Mouse (Mus musculus) liver, adult 2 months (tissue): ENCODE measurements around the gene Sh3bp4. TPM values are rescaled to one million over a fixed set of nuclear protein-coding genes. Genes with fewer than 3 reads are reported as not detected.
A peak's percentile ranks its signal among the peaks of the same experiment; 100 is the strongest.

Experiments used
- DNase-seq: peaks from one replicate; pipeline ENCODE4 v3.0.0-alpha.2; 2011; ENCODE audit warnings: low read depth, low spot score; ENCODE audit errors: extremely low read depth
- H3K27ac ChIP-seq: fragments of 200-500 bp; replicated peaks from 2 replicates; pipeline ENCODE4 v1.5.1; 2012; ENCODE audit warnings: low read depth, mild to moderate bottlenecking, control low read depth, inconsistent platforms, low read length; ENCODE audit not compliant: insufficient read depth
- H3K27me3 ChIP-seq: fragments of 200-500 bp; 2 replicates; pipeline ENCODE4 v1.6.1; 2012; ENCODE audit warnings: mild to moderate bottlenecking, moderate library complexity, low read length, inconsistent platforms; ENCODE audit not compliant: control insufficient read depth, insufficient read depth
- H3K36me3 ChIP-seq: fragments of 200-500 bp; 2 replicates; pipeline ENCODE4 v1.6.1; 2012; ENCODE audit warnings: low read length, inconsistent platforms; ENCODE audit not compliant: control insufficient read depth, insufficient read depth
- H3K4me1 ChIP-seq: fragments of 200-500 bp; 2 replicates; pipeline ENCODE4 v1.6.1; 2011; ENCODE audit warnings: low read length; ENCODE audit not compliant: control insufficient read depth, insufficient read depth
- H3K4me3 ChIP-seq: fragments of 200-500 bp; 2 replicates; pipeline ENCODE4 v1.5.1; 2011; ENCODE audit warnings: low read depth, mild to moderate bottlenecking, control low read depth, low read length, moderate library complexity; ENCODE audit not compliant: insufficient read depth
- H3K79me2 ChIP-seq: fragments of 200-500 bp; 2 replicates; pipeline ENCODE4 v1.6.1; 2012; ENCODE audit warnings: inconsistent platforms, mild to moderate bottlenecking, low read length, moderate library complexity; ENCODE audit not compliant: control insufficient read depth, insufficient read depth
- H3K9ac ChIP-seq: fragments of 200-500 bp; 2 replicates; pipeline ENCODE4 v1.6.1; 2012; ENCODE audit warnings: low read depth, mild to moderate bottlenecking, control low read depth, inconsistent platforms, low read length
- CTCF ChIP-seq: fragments of 200-500 bp; IDR thresholded peaks from 2 replicates; pipeline ENCODE4 v1.5.1; 2011; ENCODE audit warnings: low read depth, low read length, control low read depth
- POLR2A ChIP-seq: fragments of 200-500 bp; IDR thresholded peaks from 2 replicates; pipeline ENCODE4 v1.6.1; 2011; ENCODE audit warnings: low read length, control low read depth; ENCODE audit not compliant: insufficient read depth; ENCODE audit errors: extremely low read depth
- WGBS: fragments of 180-500 bp; shearing (Covaris S2); methylation state at CpG from one replicate; pipeline ENCODE4 v1.1.7; 2018; 5-methylcytosine and 5-hydroxymethylcytosine counted together
- polyA plus RNA-seq: library from polyadenylated mRNA; depleted of rRNA; stranded (reverse); fragments of >200 nt; gene quantifications from 2 replicates; pipeline ENCODE4 v1.2.3, GENCODE M21; 2012
- total RNA-seq: library from RNA; depleted of rRNA; stranded (reverse); fragments of >200 nt; gene quantifications from 2 replicates; pipeline ENCODE4 v1.2.3, GENCODE M21; 2014

Sh3bp4 gene
- total and polyA plus RNA-seq, 2 experiments, result 0.45 to 0.46 TPM

DNA sequence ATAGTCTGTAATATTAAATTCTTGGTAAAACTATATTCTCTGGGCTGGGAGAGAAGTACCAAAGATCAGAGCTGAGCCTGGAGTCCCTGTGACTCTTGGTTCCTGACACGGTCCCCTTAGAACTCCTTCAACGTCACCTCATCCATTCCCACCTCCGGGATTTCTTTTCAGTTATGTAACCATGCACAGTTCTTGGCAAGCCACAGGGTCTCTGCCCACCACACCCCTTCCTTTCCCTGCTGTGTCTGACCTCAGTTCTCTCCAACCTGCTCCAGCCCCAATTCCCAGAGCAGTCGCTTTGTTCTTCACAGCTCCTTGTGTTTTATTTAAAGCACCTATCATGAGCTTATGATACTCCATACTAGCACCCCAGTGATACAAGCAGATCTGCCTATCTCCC is 7.2 kb upstream of the Sh3bp4 start:
- no peak for TF ChIP-seq POLR2A
- no peak for TF ChIP-seq CTCF
- Histone ChIP-seq H3K27me3 (no peaks in the 10 kb centered on the region), H3K27ac (no peak overlapping the region), H3K9ac (no peak overlapping the region), H3K4me1 (no peaks in the 10 kb centered on the region), H3K4me3 (no peak overlapping the region), H3K36me3 (no peaks in the 10 kb centered on the region), H3K79me2 (no peaks in the 10 kb centered on the region)
- DNase-seq, result no peak
- WGBS, result 90% methylated on average over 4 of the region's 4 CpGs

DNA sequence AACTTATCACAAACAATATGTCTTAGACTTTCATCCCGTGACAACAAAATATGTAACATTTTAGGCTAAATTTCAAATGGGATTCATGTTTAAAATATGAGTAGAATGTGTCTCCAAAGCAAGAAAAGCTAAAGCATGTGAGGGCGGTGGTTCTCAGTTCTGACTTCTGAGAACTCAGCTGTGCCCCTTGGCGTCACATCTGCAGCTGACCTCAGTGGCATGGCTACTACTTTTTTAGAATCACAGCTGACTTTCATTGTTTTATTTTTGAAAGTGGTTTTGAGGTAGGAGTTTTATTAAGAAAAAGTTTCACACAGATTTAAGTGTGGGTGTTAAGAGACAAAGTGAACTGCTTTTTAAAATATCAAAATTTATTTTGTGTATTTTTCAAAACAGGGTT is 6.4 kb upstream of the Sh3bp4 start:
- Histone ChIP-seq H3K79me2 (no peaks in the 10 kb centered on the region), H3K9ac (no peak overlapping the region), H3K36me3 (no peaks in the 10 kb centered on the region), H3K4me1 (no peaks in the 10 kb centered on the region), H3K27ac (no peak overlapping the region), H3K27me3 (no peaks in the 10 kb centered on the region), H3K4me3 (no peak overlapping the region)
- WGBS, result 95% methylated on average over 3 of the region's 3 CpGs
- TF ChIP-seq POLR2A, result no peak
- no peak for TF ChIP-seq CTCF
- no peak for DNase-seq

DNA sequence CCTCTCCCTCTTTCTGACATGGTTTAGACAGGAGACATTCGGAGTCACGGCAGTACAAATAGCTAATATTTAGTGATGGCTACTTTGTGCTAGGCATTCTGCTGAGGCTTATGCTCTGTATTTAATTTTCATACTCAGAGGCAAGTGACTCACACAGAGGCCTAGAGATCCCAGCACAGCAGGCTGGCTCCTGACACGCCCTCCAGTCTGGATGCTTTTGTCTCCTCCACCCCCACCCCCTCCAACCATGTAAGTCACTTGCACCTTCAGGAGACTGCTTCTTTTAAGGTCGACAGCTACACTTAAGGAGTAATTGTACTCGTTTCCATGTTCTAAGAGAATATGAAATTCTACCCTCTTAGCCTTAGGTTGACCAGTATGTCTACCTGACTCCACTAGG is 1.4 kb upstream of the Sh3bp4 start:
- Histone ChIP-seq H3K4me3 (no peak overlapping the region), H3K9ac (no peak overlapping the region), H3K27ac (no peak overlapping the region), H3K27me3 (no peaks in the 10 kb centered on the region), H3K79me2 (no peaks in the 10 kb centered on the region), H3K4me1 (0 out of 2 replicates have a peak, but pooled peaks cover 1% of the 10 kb centered on the region), H3K36me3 (no peaks in the 10 kb centered on the region)
- WGBS, result 91% methylated on average over 5 of the region's 5 CpGs
- no peak for DNase-seq
- TF ChIP-seq CTCF, result no peak
- no peak for TF ChIP-seq POLR2A

DNA sequence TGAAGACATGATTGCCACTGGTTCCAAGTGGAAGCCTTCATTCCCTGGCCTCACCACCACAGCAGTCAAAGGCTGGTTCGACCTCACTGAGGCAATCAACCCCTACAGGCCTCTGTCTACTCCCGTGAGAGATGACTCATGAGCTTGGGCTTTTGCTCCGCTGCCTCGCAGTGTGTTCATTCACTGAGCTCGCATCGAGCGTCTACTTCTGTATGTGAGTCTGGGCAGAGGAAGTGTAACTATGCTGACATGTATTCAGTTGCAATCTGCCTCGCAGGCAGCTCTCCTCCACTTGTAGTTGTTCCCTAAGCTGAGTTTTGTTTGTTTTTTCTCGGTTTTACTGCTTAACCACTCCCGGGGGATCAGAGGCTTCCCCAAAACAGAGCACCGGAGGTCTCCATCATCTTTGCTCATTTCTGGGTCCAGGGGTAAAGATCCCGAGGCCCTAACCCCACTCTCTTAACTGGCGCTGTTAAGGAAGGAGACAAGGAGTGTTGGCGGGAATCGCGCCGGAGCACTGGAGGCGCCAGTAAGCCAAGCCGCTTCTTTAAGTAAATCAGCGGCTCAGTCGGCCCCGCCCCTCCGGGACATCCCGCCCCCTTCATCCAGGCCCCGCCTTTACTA is 624 bp upstream of the Sh3bp4 start:
- Histone ChIP-seq H3K4me3 (peak overlapping the region; percentile 37), H3K9ac (peak overlapping the region; percentile 63), H3K36me3 (no peaks in the 10 kb centered on the region), H3K27ac (peak overlapping the region; percentile 26; the same call in 1 of the 2 replicates), H3K27me3 (no peaks in the 10 kb centered on the region), H3K79me2 (no peaks in the 10 kb centered on the region), H3K4me1 (0 out of 2 replicates have a peak, but pooled peaks cover 1% of the 10 kb centered on the region)
- WGBS, result 1% methylated on average over 25 of the region's 25 CpGs
- DNase-seq, result peak; percentile 42
- peak; percentile 78 for TF ChIP-seq POLR2A
- no peak for TF ChIP-seq CTCF

DNA sequence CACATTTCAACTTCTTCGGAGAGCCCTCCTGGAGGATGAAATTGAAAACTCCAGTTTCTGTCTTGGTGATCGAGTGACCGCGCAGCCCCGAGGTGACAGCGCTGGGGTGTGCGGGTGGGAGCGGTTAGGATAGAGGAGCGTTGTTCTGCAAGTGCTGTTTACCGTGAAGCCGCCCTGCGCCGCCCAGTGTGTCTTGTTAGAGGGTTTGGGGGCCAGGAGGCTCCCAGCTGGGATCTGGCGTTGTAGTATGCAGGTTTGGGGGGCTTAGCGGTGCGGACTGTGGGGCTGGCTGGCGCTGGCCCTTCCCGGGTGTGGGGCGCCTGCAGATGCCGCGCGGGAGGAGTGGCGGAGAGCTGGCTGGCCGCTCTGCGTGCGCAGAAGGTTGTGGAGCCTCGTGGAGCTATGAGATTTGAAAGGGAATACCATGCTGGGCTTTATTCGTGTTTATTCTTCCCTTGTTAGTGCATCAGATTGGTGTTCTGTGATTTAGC is 701 bp downstream of the Sh3bp4 start:
- Histone ChIP-seq H3K36me3 (no peaks in the 10 kb centered on the region), H3K79me2 (no peaks in the 10 kb centered on the region), H3K4me1 (0 out of 2 replicates have a peak, but pooled peaks cover 1% of the 10 kb centered on the region), H3K9ac (peak overlapping the region; percentile 89), H3K4me3 (peak overlapping the region; percentile 85), H3K27me3 (no peaks in the 10 kb centered on the region), H3K27ac (no peak overlapping the region)
- DNase-seq, result no peak
- TF ChIP-seq POLR2A (no peak), CTCF (no peak)
- WGBS, result 3% methylated on average over 28 of the region's 28 CpGs
